Mouse (Mus musculus): ENCODE results near the gene Akap2. TPM values are rescaled to one million over a fixed set of nuclear protein-coding genes. Genes with fewer than 3 reads are reported as not detected.
A peak's percentile ranks its signal among the peaks of the same experiment; 100 is the strongest.

The Akap2 gene
- total RNA-seq, 2 experiments from 2014 or later: not detected

DNA sequence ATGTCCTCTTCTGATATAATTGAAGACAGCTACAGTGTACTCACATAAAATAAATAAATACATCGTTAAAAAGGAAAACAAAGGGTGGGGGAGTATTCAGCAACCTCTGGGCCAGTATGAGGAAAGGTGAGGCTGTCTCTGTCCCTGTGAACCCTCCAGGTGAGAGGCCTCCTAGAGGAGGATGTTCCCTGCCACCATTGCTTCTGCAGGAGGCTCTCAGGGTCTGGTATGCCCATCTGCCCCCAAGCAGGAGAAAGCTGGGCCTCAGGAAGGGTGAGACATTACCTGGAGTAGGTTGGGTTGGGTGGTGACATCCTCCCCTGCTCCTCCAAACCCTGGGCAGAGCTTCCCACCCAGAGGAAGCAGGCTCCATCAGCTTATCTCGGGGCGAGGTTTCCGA lies 33.2 kb downstream of the Akap2 start:
- no peak for ATAC-seq (replicated peaks; ENCODE audit: low FRiP score, poor library complexity, severe bottlenecking)

DNA sequence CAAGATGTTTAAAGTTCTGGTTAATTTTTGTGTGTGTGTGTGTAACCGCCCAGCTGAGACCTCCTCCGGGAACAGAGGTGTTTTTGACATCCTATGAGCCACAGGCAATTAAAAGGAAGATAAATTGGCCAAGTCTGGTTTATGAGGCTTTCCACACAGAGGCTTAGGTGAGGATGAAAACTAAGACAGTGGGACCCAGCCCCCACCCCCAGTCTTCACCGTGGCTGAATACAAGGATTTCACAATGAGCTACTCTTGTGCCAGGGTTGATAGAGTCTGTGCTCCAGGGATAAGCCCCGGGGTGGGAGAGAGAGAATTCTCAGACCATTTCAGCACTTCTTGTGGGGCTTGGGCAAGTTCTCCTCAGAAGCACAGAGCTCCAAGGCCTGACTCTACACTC lies 33.6 kb downstream of the Akap2 start:
- no peak for ATAC-seq (replicated peaks; ENCODE audit: low FRiP score, poor library complexity, severe bottlenecking)

GRCm38 (mm10) chr4:57751566-57751965 lies 34.1 kb downstream of the Akap2 start:
- ATAC-seq (replicated peaks; ENCODE audit: low FRiP score, poor library complexity, severe bottlenecking): no peak

DNA sequence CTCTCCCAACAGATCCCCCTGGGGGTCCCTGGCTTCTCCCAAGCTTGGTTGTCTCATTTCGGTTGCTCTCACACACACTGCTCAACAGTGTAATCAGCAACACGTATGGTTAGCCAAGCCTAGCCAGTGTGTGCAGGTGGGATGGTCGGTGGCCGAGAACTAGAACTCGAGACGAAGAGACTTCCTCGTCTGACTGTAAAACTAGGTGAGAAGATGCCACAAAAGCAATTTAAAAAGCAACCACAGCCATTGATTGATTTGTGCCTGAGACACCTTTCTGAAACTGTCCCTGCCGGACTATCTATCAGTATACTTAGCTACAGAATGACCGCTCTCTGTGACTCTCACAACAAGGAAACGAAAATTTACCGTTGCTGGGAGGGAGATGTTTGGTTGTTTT lies 37.6 kb downstream of the Akap2 start:
- ATAC-seq (replicated peaks; ENCODE audit: low FRiP score, poor library complexity, severe bottlenecking): no peak

DNA sequence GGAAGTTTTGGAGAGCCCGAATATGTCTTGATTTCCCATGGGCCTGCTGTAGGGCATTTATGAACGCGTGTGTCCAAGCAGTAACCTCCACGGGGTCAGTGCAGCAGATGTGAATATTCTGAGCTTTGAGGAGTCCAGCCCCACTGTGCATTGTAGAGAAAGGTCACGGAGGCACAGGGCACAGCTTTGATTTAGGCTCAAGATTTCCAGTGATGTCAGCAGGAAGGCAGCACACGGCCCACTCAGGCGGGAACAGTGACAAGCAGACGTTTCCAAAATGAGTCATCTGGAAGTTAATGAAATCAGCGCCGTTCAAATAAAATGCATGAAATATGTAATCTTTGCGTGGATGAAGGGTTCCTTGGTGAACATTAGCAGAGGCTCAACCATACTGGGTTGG lies 40.5 kb downstream of the Akap2 start:
- ATAC-seq (replicated peaks; ENCODE audit: low FRiP score, poor library complexity, severe bottlenecking): no peak

GRCm38 (mm10) chr4:57762424-57762823 lies 45.0 kb downstream of the Akap2 start:
- no peak for ATAC-seq (replicated peaks; ENCODE audit: low FRiP score, poor library complexity, severe bottlenecking)

- ATAC-seq (replicated peaks; ENCODE audit: low FRiP score, poor library complexity, severe bottlenecking): no peak
These were observed 46.9 kb downstream of the Akap2 start for GRCm38 (mm10) chr4:57764392-57764791.

GRCm38 (mm10) chr4:57764926-57765325 lies 47.5 kb downstream of the Akap2 start:
- ATAC-seq (replicated peaks; ENCODE audit: low FRiP score, poor library complexity, severe bottlenecking): no peak

DNA sequence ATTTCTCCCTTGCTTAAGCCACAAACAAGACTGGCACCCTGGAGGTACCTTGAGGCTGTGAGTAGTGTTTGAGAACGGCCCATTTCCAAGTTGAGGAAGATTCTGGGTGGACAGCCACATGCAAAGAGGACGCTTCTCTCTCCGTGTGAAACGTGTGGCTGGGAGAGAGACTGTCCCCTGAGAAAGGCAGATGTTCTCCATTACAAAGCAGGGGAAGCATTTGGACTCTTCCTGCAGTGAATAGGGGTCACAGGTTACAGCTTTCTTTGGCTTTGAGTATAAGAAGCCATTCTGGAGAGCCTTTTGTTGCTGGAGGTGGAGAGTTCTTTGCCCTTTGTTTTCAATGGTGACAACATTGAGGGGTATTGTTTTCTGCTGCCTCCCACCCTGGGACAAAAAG lies 48.3 kb downstream of the Akap2 start:
- no peak for ATAC-seq (replicated peaks; ENCODE audit: low FRiP score, poor library complexity, severe bottlenecking)

GRCm38 (mm10) chr4:57769007-57769406 lies 51.5 kb downstream of the Akap2 start:
- no peak for ATAC-seq (replicated peaks; ENCODE audit: low FRiP score, poor library complexity, severe bottlenecking)

- ATAC-seq (replicated peaks; ENCODE audit: low FRiP score, poor library complexity, severe bottlenecking): no peak
These were observed 52.8 kb downstream of the Akap2 start for GRCm38 (mm10) chr4:57770185-57770823.

DNA sequence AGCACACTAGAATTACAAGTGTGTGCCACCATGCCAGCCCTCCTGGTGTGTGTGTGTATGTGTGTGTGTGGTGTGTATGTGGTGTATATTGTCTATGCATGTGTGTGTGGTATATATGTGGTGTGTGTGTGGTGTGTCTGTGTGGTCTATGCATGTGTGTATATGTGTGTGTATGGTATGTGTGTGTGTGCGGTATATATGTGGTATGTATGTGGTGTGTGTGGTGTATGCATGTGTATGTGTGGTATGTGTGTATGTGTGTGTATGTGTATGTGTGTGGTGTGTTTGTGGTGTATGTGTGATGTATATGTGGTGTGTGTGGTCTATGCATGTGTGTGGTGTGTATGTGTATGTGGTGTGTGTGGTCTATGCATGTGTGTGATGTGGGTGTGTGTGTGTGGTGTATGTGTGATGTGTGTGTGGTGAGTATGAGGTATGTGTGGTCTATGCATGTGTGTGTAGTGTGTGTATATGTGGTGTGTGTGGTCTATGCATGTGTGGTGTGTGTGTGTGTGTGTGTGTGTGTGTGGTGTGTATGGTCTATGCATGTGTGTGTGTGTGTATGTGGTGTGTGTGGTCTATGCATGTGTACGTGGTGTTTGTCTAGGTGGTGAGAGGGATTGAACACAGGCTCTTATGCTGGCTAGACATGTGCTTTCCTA lies 54.2 kb downstream of the Akap2 start:
- no peak for ATAC-seq (replicated peaks; ENCODE audit: low FRiP score, poor library complexity, severe bottlenecking)

DNA sequence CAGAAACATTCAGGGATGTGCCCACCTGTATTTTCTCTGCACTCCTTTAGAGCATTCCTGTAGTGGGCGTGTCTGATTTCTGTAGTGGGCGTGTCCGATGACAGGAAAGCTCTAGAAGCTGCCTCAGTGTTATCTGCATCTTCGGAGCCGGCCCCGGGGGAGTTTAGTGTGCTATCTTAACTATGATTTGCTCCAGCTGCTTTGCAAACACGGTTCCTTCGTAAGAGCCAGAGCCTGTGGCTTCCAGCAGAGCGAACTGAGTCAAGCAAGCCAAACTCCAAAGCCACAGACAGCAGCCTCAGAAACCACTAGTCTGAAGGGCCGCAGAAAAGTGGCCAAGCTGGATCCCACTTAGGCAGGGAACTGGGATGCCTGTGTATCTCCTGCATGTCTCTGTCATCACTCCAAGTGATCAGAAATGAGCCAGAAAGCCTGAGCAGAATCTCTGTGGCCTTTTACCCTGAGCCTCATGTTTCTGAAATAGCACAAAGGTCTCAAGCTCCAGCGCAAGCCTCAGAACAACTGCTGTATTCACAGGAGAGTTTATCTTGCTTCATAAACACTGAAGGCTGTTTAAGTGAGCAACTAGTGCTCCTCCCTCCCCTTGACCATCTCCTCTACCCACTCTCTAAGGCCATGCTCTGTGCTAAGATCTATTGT lies 55.5 kb downstream of the Akap2 start:
- ATAC-seq (replicated peaks; ENCODE audit: low FRiP score, poor library complexity, severe bottlenecking): no peak

GRCm38 (mm10) chr4:57774517-57774916 lies 57.1 kb downstream of the Akap2 start:
- no peak for ATAC-seq (replicated peaks; ENCODE audit: low FRiP score, poor library complexity, severe bottlenecking)

- no peak for ATAC-seq (replicated peaks; ENCODE audit: low FRiP score, poor library complexity, severe bottlenecking)
These were observed 58.1 kb downstream of the Akap2 start for GRCm38 (mm10) chr4:57775582-57775981.

DNA sequence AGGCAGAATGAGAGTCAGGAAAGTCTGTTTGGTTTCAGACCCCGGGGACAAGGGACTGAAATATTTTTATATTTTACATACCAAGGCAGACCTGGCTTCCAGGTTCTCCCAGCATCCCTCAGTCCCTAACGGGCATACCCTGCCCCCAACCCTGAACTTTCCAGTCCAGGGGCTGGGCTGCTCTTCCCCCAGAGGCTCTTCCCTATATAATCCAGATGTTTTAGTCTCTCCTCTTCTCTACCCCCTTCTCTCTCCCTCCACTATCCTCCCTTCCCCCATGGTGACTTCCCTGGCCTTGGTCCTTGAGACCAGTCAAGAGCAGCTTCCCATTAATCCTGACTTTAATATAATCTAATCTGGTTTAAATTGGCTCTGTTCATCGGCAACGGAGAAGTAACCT lies 62.9 kb downstream of the Akap2 start:
- no peak for ATAC-seq (replicated peaks; ENCODE audit: low FRiP score, poor library complexity, severe bottlenecking)

DNA sequence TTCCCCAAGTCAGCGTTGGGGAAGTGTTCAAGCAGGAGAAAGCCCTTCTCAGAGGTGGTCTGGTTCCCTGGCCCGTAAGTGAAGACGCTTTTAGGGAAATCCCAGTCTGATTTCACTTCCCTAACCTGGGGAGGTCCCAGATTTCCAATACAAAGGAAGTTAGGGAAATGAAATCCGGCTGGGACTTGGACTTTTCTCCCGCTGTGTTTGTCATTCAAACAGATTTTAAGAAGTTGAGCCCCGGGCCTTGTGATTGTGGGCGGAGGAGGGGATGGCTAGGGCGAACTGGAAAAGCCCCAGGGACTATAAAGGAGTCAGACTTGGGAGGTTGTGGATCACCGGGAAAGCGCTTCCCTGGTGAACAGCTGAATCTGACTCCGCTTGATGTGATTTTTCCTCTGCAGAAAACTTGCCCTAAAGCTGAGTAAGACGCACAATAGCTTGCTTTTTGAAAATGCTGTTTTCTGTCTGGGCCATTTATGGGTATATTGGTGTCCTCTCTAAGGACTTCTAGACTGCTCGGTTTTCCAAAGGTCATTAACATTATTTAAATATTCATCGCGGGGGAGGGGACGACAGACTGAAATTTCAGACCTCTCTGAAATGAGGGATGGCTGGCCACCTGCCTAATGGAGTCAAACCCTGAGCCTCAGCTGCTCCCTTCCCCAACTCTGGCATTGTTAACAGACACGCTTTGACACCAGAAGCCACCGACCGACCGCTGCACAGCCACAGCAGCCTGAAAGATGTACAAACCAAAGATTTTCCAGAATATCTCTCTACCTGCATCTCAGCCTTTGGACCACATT lies 63.6 kb downstream of the Akap2 start:
- no peak for ATAC-seq (replicated peaks; ENCODE audit: low FRiP score, poor library complexity, severe bottlenecking)

GRCm38 (mm10) chr4:57781994-57782393 lies 64.5 kb downstream of the Akap2 start:
- ATAC-seq (replicated peaks; ENCODE audit: low FRiP score, poor library complexity, severe bottlenecking): peak; percentile 70

DNA sequence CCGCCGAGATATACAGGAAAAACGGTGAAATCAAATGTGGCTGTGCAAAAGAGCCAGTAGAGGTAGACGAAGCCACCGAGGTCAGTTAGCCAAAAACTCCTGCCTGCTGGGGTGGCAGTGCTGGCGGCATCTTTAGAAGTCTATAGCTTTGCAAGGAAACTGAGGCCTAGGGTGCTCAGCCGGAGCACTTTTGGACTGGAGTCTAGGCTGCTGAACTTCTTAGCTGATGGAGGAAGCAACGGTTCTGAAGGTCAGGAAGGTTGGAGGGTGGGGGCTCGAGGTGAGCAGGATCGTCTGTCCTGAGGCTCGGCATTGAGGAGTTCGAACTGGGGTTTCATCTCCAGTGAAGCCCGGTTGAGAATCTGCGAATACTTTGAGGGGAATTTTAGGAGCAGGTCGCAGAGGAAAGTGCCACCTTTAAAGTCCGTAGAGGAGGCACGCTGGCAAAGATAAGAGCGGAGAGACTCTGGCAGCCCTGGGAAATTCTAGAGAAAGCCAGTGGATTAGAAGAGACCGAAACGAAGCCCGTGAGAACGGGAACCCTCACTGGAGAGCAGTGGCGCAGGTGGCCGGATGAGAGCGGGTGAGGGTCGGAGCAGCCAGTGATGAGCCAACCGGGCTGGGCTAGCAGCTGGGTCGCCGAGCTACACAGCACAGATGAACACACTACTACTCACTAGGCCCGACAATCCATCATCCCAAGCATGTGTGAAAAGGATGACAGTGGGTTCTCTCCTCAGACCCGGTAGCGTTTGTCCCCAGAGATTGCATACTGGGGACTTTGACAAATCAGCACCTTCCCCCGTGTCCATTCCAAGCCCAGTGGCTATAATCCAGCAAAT lies 65.3 kb downstream of the Akap2 start:
- ATAC-seq (replicated peaks; ENCODE audit: low FRiP score, poor library complexity, severe bottlenecking): no peak

DNA sequence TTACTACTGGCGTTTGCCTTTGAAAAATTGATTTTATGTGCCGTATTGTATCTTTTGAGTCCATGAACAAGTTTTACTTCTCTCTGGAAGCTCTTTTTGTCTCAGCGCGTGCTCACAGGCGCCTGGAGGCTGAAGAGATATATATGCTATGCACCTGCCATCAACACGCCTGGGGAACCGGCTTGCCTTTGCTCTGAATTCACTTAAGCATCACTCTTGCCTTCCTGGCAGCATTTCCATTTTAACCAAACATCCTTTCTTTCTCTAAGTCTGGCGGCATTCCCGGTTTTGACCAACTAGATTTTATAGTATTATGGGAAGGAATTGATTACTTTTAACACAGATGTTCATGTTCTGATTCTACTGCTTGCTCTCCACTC lies 65.9 kb downstream of the Akap2 start:
- no peak for ATAC-seq (replicated peaks; ENCODE audit: low FRiP score, poor library complexity, severe bottlenecking)

Measured in erythroid progenitor cell, adult 5-6 weeks (primary cell).